Mouse (Mus musculus): ENCODE data around the gene Zfp688. TPM values are rescaled to one million over a fixed set of nuclear protein-coding genes. Genes with fewer than 3 reads are reported as not detected.

The Zfp688 gene
- total RNA-seq, 2 experiments from 2014 or later: 10.6 to 10.7 TPM

Other genes with a start within 250 kb of the Zfp688 start
- 10 to 100 TPM; 75.1 to 77.0 TPM for gene Cd2bp2, start 226.0 kb downstream of the Zfp688 start, total RNA-seq (2021)
- 10 to 100 TPM; 93.6 to 97.3 TPM for gene Tbc1d10b, start 213.6 kb downstream of the Zfp688 start, total RNA-seq (2021)
- gene Mylpf, start 213.2 kb downstream of the Zfp688 start, total RNA-seq (2021): 1 to 10 TPM; 1.0 to 1.5 TPM
- gene Zfp553, start 189.0 kb downstream of the Zfp688 start, total RNA-seq (2021): 10 to 100 TPM; 17.8 to 18.1 TPM
- gene Sept1, start 188.9 kb downstream of the Zfp688 start, total RNA-seq (2021): 1 to 10 TPM; 6.9 to 8.6 TPM
- 10 to 100 TPM; 55.5 to 57.2 TPM for gene Zfp771, start 177.8 kb downstream of the Zfp688 start, total RNA-seq (2021)
- gene Dctpp1, start 161.4 kb downstream of the Zfp688 start, total RNA-seq (2021): 10 to 100 TPM; 27.9 to 31.1 TPM
- 10 to 100 TPM; 47.4 to 50.6 TPM for gene Sephs2, start 148.0 kb downstream of the Zfp688 start, total RNA-seq (2021)
- under 1 TPM; 0.32 to 0.57 TPM for gene Itgal, start 125.8 kb downstream of the Zfp688 start, total RNA-seq (2021)
- 10 to 100 TPM; 12.4 to 12.8 TPM for gene Zfp768, start 76.5 kb downstream of the Zfp688 start, total RNA-seq (2021)
- gene Zfp747, start 46.0 kb downstream of the Zfp688 start, total RNA-seq (2021): 1 to 10 TPM; 5.3 to 6.0 TPM
- gene 9130019O22Rik, start 34.9 kb downstream of the Zfp688 start, total RNA-seq (2021): 1 to 10 TPM; 2.7 to 3.2 TPM
- 1 to 10 TPM; 6.1 to 7.4 TPM for gene E430018J23Rik, start 28.4 kb downstream of the Zfp688 start, total RNA-seq (2021)
- 1 to 10 TPM; 3.4 to 4.2 TPM for gene Zfp764, start 15.2 kb downstream of the Zfp688 start, total RNA-seq (2021)
- gene Zfp689, start 27.1 kb upstream of the Zfp688 start, total RNA-seq (2021): 1 to 10 TPM; 7.3 to 8.1 TPM
- gene Prr14, start 37.5 kb upstream of the Zfp688 start, total RNA-seq (2021): 10 to 100 TPM; 29.4 to 31.3 TPM
- gene Fbrs, start 57.1 kb upstream of the Zfp688 start, total RNA-seq (2021): 10 to 100 TPM; 62.9 to 66.8 TPM
- 100 to 1,000 TPM; 104 to 115 TPM for gene Srcap, start 89.9 kb upstream of the Zfp688 start, total RNA-seq (2021)
- 10 to 100 TPM in 1 of 2 experiments, 1 to 10 TPM in 1; 9.8 to 11.0 TPM for gene Gm42715, start 97.5 kb upstream of the Zfp688 start, total RNA-seq (2021)
- gene Tmem265, start 139.3 kb upstream of the Zfp688 start, total RNA-seq (2021): 1 to 10 TPM in 1 of 2 experiments, under 1 TPM in 1; 0.94 to 2.2 TPM
- gene Phkg2, start 151.3 kb upstream of the Zfp688 start, total RNA-seq (2021): 10 to 100 TPM; 79.5 to 83.7 TPM
- 10 to 100 TPM in 1 of 2 experiments, 1 to 10 TPM in 1; 9.3 to 12.4 TPM for gene Ccdc189, start 166.5 kb upstream of the Zfp688 start, total RNA-seq (2021)
- 10 to 100 TPM; 69.9 to 72.1 TPM for gene Rnf40, start 166.7 kb upstream of the Zfp688 start, total RNA-seq (2021)
- 10 to 100 TPM; 21.3 to 22.6 TPM for gene Zfp629, start 193.7 kb upstream of the Zfp688 start, total RNA-seq (2021)

All from layer of hippocampus, postnatal 14 days (tissue).